Mouse (Mus musculus): Measurements from ENCODE around the gene Uba5. TPM values are rescaled to one million over a fixed set of nuclear protein-coding genes. Genes with fewer than 3 reads are reported as not detected.

The Uba5 gene
- polyA plus RNA-seq (2015; fragmentation: Nextera tagmentation; extraction: Ambion mirVana): 49.3 and 50.4 TPM in 2 replicates

DNA sequence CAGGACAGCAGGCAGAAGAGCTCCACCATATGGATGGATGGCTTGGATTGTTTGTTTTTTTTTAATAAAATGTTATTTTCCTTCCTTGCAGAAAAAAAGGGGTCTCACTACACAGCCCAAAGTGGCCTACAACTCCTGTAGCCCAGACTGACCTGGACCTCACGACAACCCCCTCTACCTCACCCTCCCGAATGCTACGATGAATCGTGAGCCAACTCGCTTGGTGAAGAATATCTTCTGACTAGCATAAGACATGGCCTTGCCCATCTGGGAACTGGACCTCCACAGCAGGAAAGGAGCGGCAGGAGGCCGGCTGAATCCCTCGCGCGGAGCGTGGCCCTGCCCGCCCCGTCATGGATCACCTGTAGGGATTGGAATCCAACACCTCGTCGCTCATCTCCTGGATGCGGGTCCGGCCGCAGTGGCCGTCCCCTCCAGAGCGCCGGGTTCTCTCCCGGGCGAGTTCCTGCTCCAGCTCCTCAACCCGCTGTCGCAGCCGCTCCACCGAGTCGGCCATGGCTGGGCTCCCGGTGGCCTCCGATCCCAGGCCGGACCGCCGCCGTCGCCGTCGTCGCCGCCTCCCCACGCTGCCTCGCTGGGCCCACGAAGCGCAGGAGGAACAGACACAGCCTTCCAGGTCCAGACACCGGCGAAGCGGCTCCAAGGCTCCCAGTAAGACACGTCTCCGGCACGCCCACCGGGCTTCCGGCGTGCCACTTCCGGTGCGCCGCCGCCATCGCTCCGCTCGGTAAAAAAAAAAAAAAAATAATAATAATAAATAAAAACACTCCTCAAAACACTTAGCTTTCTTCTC lies at the start of gene Uba5:
TSS of gene Uba5 (minus strand) at position 705 of the 814 bp plus-strand sequence.
- Histone ChIP-seq H3K9ac (peak within 1 kb of the TSS; percentile 86), H3K27me3 (no peaks in the 10 kb centered on the region), H3K4me3 (peak within 1 kb of the TSS; percentile 99), H3K9me3 (no peaks in the 10 kb centered on the region), H3K4me2 (peak within 1 kb of the TSS; percentile 89), H3K4me1 (peaks cover 18% of the 10 kb centered on the region), H3K27ac (peak within 1 kb of the TSS; percentile 76), H3K36me3 (peaks cover 22% of the 10 kb centered on the region)
- under 1% methylated on average over 59 of the region's 59 CpGs for WGBS
- peak; percentile 74 for ATAC-seq (ENCODE audit: borderline replicate concordance, extremely low read depth, low FRiP score, low TSS enrichment)

DNA sequence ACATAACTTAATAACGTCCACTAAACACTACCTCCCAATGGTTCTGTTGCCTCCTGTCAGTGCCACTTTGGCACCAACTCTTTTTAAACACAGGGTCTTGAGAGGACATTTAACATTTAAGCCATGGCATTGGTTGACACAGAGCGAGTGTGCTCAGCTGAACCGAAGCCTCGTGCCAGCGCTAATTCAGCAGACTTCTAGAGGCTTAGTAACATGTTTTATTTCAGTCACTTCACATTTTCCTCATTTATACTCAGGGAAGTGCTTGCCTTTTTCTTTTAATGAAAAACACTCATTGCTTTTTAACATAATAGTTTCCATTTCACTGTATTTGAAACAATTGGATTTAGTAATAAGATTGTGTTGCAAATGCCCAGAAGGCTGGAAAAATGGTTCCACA lies 46.2 kb upstream of the Uba5 start:
- H3K27ac ChIP-seq: no peak overlapping the region
- no peaks in the 10 kb centered on the region for H3K4me1 ChIP-seq
- H3K36me3 ChIP-seq: no peaks in the 10 kb centered on the region
- no peak for ATAC-seq (ENCODE audit: borderline replicate concordance, extremely low read depth, low FRiP score, low TSS enrichment)
- H3K27me3 ChIP-seq: no peaks in the 10 kb centered on the region
- H3K9ac ChIP-seq: no peak overlapping the region
- H3K4me3 ChIP-seq: no peak overlapping the region
- H3K9me3 ChIP-seq: no peaks in the 10 kb centered on the region
- 86% methylated on average over 5 of the region's 5 CpGs for WGBS
- H3K4me2 ChIP-seq: no peak overlapping the region

DNA sequence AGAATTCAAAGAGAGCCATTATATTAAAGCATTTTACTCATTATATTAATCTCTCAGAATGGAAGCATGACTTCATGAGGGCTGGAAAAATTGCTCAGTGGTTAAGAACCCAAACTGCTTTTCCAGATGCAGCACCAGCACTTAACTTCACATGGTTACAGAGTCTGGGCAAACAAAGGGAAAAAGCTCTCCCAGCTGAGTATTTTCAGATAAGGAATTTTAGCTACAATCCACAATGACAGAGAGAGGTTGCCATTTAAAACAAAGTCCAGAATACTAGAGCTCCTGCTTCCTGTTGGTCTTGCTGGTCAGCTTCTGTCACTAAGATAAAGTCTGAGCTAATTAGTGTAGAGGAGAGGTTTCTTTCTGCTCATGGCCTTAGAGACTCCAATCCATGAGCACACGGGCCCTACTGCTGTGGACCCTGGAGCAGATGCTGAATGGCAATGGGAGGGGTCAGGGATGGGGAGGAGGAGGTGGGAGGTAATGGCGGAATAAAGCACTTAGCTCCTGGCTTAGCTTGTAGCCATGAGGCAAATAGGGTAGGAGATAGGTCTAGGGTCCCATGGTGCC lies 45.7 kb upstream of the Uba5 start:
- H3K36me3 ChIP-seq: no peaks in the 10 kb centered on the region
- no peaks in the 10 kb centered on the region for H3K27me3 ChIP-seq
- no peaks in the 10 kb centered on the region for H3K4me1 ChIP-seq
- H3K4me2 ChIP-seq: no peak overlapping the region
- H3K27ac ChIP-seq: no peak overlapping the region
- no peaks in the 10 kb centered on the region for H3K9me3 ChIP-seq
- WGBS: 49% methylated on average over 2 of the region's 2 CpGs
- ATAC-seq (ENCODE audit: borderline replicate concordance, extremely low read depth, low FRiP score, low TSS enrichment): no peak
- H3K4me3 ChIP-seq: no peak overlapping the region
- H3K9ac ChIP-seq: no peak overlapping the region

DNA sequence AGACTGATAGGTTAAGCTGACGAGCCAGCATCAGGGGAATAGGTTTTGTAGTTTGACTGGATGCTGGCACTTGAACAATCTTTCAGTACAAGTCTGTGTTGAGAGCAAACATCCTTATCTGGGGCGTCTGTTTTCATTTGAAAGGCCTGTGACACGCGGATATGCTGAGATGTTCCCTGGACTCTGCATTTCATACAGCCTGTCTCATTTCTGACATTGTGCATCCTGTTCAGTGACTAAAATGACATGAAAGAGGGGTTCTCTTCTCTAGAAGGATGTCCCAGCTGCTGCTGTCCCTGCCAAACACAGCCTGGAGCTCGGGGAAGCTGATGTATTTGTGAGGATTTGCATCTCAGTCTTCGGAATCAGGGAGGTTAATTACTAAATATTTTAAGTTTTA lies 44.5 kb upstream of the Uba5 start:
- no peaks in the 10 kb centered on the region for H3K36me3 ChIP-seq
- no peaks in the 10 kb centered on the region for H3K4me1 ChIP-seq
- H3K27me3 ChIP-seq: no peaks in the 10 kb centered on the region
- no peak overlapping the region for H3K4me3 ChIP-seq
- 27% methylated on average over 6 of the region's 6 CpGs for WGBS
- no peak overlapping the region for H3K9ac ChIP-seq
- no peak for ATAC-seq (ENCODE audit: borderline replicate concordance, extremely low read depth, low FRiP score, low TSS enrichment)
- no peak overlapping the region for H3K27ac ChIP-seq
- no peak overlapping the region for H3K4me2 ChIP-seq
- no peaks in the 10 kb centered on the region for H3K9me3 ChIP-seq

DNA sequence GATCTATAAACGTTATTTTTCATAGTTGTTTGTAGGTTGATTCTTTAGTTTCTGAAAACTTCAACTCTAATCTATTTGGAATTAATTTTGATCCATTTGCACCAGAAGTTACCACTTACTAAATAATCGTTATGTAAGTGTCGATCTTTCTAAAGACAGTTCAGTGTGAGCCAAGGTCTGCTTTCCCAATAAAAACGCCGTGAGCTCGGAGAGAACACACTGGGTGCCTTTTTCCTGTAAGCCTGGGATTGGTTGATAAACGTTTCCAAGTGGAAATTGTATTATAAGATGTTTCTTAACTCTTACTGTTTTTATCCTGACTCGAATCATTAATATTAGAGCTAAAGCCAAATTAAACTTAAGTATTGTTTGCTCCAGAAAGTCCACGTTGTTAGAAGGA lies 44.0 kb upstream of the Uba5 start:
- Histone ChIP-seq H3K4me3 (no peak overlapping the region), H3K9ac (no peak overlapping the region), H3K9me3 (no peaks in the 10 kb centered on the region), H3K27me3 (no peaks in the 10 kb centered on the region), H3K4me2 (no peak overlapping the region), H3K4me1 (no peaks in the 10 kb centered on the region), H3K27ac (no peak overlapping the region), H3K36me3 (no peaks in the 10 kb centered on the region)
- no peak for ATAC-seq (ENCODE audit: borderline replicate concordance, extremely low read depth, low FRiP score, low TSS enrichment)
- 61% methylated on average over 9 of the region's 9 CpGs for WGBS

DNA sequence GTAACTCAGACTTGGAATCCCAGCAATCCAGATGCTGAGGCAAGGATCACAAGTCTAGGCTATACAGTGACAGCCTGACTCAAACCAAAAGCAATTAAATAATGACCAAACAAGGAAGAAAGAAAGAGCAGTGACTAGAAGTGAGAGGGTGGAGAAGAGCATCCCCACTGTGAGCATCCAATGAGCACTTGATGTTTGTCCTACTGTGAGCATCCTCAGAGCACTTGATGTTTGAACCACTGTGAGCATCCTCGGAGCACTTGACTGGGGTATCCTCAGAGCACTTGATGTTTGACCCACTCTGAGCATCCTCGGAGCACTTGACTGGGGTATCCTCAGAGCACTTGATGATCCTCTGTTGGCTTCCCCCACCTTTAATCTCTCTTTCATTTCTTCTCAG lies 42.1 kb upstream of the Uba5 start:
- WGBS: 75% methylated on average over 2 of the region's 2 CpGs
- H3K9me3 ChIP-seq: no peaks in the 10 kb centered on the region
- no peak for ATAC-seq (ENCODE audit: borderline replicate concordance, extremely low read depth, low FRiP score, low TSS enrichment)

DNA sequence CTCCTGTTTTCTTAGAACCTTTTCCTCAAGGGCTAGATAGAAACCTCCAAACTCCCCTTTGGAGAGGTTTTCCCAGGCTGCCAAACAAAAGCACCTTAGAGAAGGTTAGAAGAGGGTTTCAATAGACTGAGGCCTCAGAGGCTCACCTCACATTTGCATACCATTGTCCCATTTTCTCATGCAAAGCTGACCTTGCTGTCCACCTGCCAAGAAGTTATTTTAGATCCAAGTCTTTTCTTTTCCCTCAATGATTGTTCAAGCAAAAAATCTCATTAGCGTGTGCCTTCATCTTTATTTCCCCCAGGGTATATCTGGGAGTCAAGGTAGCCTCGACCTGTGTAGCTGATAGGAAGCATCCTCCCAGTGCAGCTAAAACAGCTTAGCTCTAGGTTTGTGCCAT lies 40.0 kb upstream of the Uba5 start:
- 46% methylated on average over 2 of the region's 2 CpGs for WGBS
- no peaks in the 10 kb centered on the region for H3K27me3 ChIP-seq
- ATAC-seq (ENCODE audit: borderline replicate concordance, extremely low read depth, low FRiP score, low TSS enrichment): no peak
- H3K4me2 ChIP-seq: no peak overlapping the region
- H3K4me3 ChIP-seq: no peak overlapping the region
- no peaks in the 10 kb centered on the region for H3K4me1 ChIP-seq
- no peaks in the 10 kb centered on the region for H3K36me3 ChIP-seq
- no peaks in the 10 kb centered on the region for H3K9me3 ChIP-seq
- H3K9ac ChIP-seq: no peak overlapping the region
- no peak overlapping the region for H3K27ac ChIP-seq

More for the DNA sequence above, 42.1 kb upstream of the Uba5 start:
- Histone ChIP-seq H3K4me1 (no peaks in the 10 kb centered on the region), H3K36me3 (no peaks in the 10 kb centered on the region), H3K9ac (no peak overlapping the region), H3K4me3 (no peak overlapping the region), H3K4me2 (no peak overlapping the region), H3K27ac (no peak overlapping the region), H3K27me3 (no peaks in the 10 kb centered on the region)

DNA sequence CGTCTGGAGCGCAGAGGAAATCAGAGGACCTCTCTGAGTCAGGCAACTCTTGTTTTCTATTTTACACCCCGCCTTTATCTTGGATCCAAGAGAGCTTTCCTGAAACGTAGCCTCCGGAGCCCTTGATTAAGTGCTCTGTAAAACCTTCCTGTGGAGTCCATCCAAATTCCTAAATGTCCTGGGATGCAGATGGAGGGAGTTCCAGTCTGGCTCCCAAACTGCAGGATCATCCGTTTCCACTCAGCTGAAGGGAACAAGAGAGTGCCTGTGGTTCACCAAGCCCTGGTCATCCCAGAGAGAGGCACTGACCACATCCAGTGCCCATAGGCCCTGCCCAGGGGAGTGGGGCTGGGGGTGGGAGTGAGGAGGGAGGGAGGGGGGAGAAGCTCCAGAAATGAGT lies 39.4 kb upstream of the Uba5 start:
- H3K36me3 ChIP-seq: no peaks in the 10 kb centered on the region
- ATAC-seq (ENCODE audit: borderline replicate concordance, extremely low read depth, low FRiP score, low TSS enrichment): no peak
- H3K4me1 ChIP-seq: no peaks in the 10 kb centered on the region
- no peak overlapping the region for H3K9ac ChIP-seq
- no peaks in the 10 kb centered on the region for H3K9me3 ChIP-seq
- no peak overlapping the region for H3K27ac ChIP-seq
- no peaks in the 10 kb centered on the region for H3K27me3 ChIP-seq
- no peak overlapping the region for H3K4me2 ChIP-seq
- WGBS: 36% methylated on average over 6 of the region's 6 CpGs
- H3K4me3 ChIP-seq: no peak overlapping the region

DNA sequence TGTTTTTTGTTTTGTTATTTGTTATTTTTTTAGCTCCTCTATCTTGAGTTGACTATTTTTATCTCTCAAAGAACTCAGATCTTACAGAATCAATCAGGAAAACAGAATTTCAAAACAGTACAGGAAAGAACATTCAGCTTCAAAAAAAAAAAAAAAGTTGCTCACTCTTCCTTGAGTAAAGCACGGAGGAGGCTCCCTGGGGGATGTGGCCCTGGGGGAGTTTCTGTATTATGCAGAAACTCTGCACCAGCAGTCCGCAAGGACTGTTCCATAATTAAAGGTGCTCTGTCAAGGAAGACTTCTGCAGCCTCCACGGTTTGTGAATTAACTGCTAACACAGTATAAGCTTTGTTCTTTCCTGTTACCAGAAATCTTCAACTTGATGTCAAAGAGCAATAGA lies 38.5 kb upstream of the Uba5 start:
- no peaks in the 10 kb centered on the region for H3K36me3 ChIP-seq
- ATAC-seq (ENCODE audit: borderline replicate concordance, extremely low read depth, low FRiP score, low TSS enrichment): no peak
- H3K9me3 ChIP-seq: no peaks in the 10 kb centered on the region
- no peaks in the 10 kb centered on the region for H3K4me1 ChIP-seq
- 36% methylated on average over 3 of the region's 3 CpGs for WGBS
- H3K4me3 ChIP-seq: no peak overlapping the region
- no peaks in the 10 kb centered on the region for H3K27me3 ChIP-seq
- no peak overlapping the region for H3K27ac ChIP-seq
- H3K9ac ChIP-seq: no peak overlapping the region
- H3K4me2 ChIP-seq: no peak overlapping the region

DNA sequence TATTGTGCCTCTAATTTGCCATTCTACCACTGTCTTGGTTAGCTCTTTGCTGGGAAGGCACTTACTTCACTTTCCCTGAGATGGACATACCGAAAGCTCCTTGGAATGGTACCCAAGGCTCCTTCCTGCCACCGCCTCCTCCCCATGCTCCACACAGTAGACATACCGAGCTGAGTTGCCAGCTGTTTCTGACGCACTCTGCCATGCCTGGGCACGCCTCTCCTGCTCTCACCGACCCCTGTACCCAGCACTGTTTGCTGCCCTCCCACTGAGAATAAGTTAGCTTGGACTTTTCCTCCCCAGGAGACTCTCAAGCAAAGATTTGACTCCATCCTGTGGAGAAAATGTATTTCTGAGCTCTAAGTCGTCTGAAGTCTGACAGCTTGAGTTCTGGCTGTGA lies 37.9 kb upstream of the Uba5 start:
- ATAC-seq (ENCODE audit: borderline replicate concordance, extremely low read depth, low FRiP score, low TSS enrichment): no peak
- 62% methylated on average over 7 of the region's 7 CpGs for WGBS
- H3K27me3 ChIP-seq: no peaks in the 10 kb centered on the region
- no peaks in the 10 kb centered on the region for H3K36me3 ChIP-seq
- H3K4me2 ChIP-seq: no peak overlapping the region
- H3K4me3 ChIP-seq: no peak overlapping the region
- H3K9me3 ChIP-seq: no peaks in the 10 kb centered on the region
- H3K9ac ChIP-seq: no peak overlapping the region
- H3K4me1 ChIP-seq: no peaks in the 10 kb centered on the region
- no peak overlapping the region for H3K27ac ChIP-seq

DNA sequence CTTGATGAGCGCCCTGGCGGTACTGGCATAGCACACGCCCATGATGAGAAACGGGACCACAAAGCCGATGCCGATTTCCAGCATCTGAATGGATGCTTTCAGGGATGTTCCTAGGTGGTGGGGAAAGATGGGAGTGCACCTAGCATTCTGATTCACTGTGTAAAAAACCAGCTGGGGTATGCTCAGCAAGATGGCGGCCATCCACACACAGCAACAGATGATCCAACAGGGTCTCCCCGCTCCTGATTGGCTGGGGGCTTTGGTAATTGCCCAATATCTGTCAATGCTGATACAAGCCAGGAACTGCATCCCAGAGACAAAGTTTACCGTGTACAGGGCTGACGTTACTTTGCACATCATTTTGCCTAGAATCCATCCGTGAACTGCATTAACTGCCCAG lies 36.1 kb upstream of the Uba5 start:
- WGBS: 85% methylated on average over 11 of the region's 11 CpGs
- H3K4me3 ChIP-seq: no peak overlapping the region

DNA sequence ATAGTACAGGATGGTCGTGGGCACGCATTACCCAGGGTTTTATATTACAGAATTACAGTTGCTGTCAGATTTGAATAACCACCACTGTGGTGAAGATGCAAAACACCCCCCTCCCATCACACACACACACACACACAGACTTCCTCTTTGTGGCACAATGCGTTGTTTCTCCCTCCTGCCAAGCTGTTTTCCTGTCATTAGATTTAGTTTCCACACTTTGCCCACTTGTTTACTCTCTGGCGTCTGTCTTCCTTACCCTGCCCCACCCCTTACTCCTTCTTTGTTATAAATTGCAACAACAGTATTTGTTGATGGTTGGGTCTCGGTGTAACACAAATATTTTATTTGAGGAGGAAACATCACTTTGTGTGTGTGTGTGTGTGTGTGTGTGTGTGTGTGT lies 35.3 kb upstream of the Uba5 start:
- Histone ChIP-seq H3K9ac (no peak overlapping the region), H3K27ac (no peak overlapping the region), H3K36me3 (no peaks in the 10 kb centered on the region), H3K4me2 (no peak overlapping the region), H3K4me1 (no peaks in the 10 kb centered on the region), H3K4me3 (no peak overlapping the region), H3K27me3 (no peaks in the 10 kb centered on the region), H3K9me3 (no peaks in the 10 kb centered on the region)
- 36% methylated on average over 5 of the region's 5 CpGs for WGBS
- ATAC-seq (ENCODE audit: borderline replicate concordance, extremely low read depth, low FRiP score, low TSS enrichment): no peak

More for the DNA sequence above, 36.1 kb upstream of the Uba5 start:
- H3K4me2 ChIP-seq: no peak overlapping the region
- H3K27me3 ChIP-seq: no peaks in the 10 kb centered on the region
- no peaks in the 10 kb centered on the region for H3K4me1 ChIP-seq
- H3K9me3 ChIP-seq: no peaks in the 10 kb centered on the region
- no peak for ATAC-seq (ENCODE audit: borderline replicate concordance, extremely low read depth, low FRiP score, low TSS enrichment)
- H3K9ac ChIP-seq: no peak overlapping the region
- no peaks in the 10 kb centered on the region for H3K36me3 ChIP-seq
- no peak overlapping the region for H3K27ac ChIP-seq
